Mouse (Mus musculus) hindbrain, embryonic 15.5 days (tissue): ENCODE results near the gene Rxrg. TPM values are rescaled to one million over a fixed set of nuclear protein-coding genes. Genes with fewer than 3 reads are reported as not detected.

Experiments used
- ATAC-seq: fragments of 200-750 bp; cut with Nextera tagmentation; 2 replicates; pipeline ENCODE4 v1.8.0; 2017; ENCODE audit warnings: low read depth, moderate number of reproducible peaks, moderate TSS enrichment; ENCODE audit not compliant: low FRiP score
- H3K27ac ChIP-seq: fragments of 300-500 bp; sonication (generic); replicated peaks from 2 replicates; pipeline ENCODE4 v1.5.1; 2015; ENCODE audit warnings: mild to moderate bottlenecking, inconsistent platforms
- H3K27me3 ChIP-seq: fragments of 300-500 bp; sonication (generic); 2 replicates; pipeline ENCODE4 v1.6.1; 2015; ENCODE audit warnings: control low read depth, inconsistent platforms
- H3K36me3 ChIP-seq: fragments of 300-500 bp; sonication (generic); 2 replicates; pipeline ENCODE4 v1.6.1; 2015; ENCODE audit warnings: control low read depth, inconsistent platforms
- H3K4me1 ChIP-seq: fragments of 300-500 bp; sonication (generic); replicated peaks from 2 replicates; pipeline ENCODE4 v1.6.1; 2015; ENCODE audit warnings: control low read depth, inconsistent platforms
- H3K4me2 ChIP-seq: fragments of 300-500 bp; sonication (generic); 2 replicates; pipeline ENCODE4 v1.6.1; 2015; ENCODE audit warnings: moderate library complexity, mild to moderate bottlenecking, inconsistent platforms
- H3K4me3 ChIP-seq: fragments of 300-500 bp; sonication (generic); 2 replicates; pipeline ENCODE4 v1.5.1; 2015; ENCODE audit warnings: mild to moderate bottlenecking, inconsistent platforms
- H3K9ac ChIP-seq: fragments of 300-500 bp; sonication (generic); 2 replicates; pipeline ENCODE4 v1.6.1; 2015; ENCODE audit warnings: inconsistent platforms
- H3K9me3 ChIP-seq: fragments of 300-500 bp; sonication (generic); 2 replicates; pipeline ENCODE4 v1.6.1; 2016; ENCODE audit warnings: control low read depth, inconsistent platforms
- WGBS: fragments of 180-500 bp; shearing (Covaris S2); methylation state at CpG from one replicate; pipeline ENCODE4 v1.1.7; 2015; 5-methylcytosine and 5-hydroxymethylcytosine counted together
- polyA plus RNA-seq: library from polyadenylated mRNA; unstranded; fragments of >200 nt; fragmentation: Nextera tagmentation; extraction: Ambion mirVana; gene quantifications from 2 replicates; pipeline ENCODE4 v1.2.1, GENCODE M21; 2015

Rxrg gene
- polyA plus RNA-seq, result 12.6 and 15.8 TPM in 2 replicates

GRCm38 (mm10) chr1:167598255-167599081, at the start of gene Rxrg:
Gene Rxrg, plus strand, starts transcription at chr1:167598384.
- Histone ChIP-seq H3K36me3 (no peaks in the 10 kb centered on the region), H3K9ac (peak within 1 kb of the TSS; percentile 44), H3K4me1 (peaks cover 21% of the 10 kb centered on the region), H3K9me3 (no peaks in the 10 kb centered on the region), H3K4me2 (peak within 1 kb of the TSS; percentile 79), H3K27ac (peak within 1 kb of the TSS; percentile 62), H3K4me3 (peak within 1 kb of the TSS; percentile 47), H3K27me3 (no peaks in the 10 kb centered on the region)
- peak; percentile 87 for ATAC-seq
- under 1% methylated on average over 40 of the region's 40 CpGs for WGBS

- no peak overlapping the region for H3K4me2 ChIP-seq
- ATAC-seq, result no peak
- no peaks in the 10 kb centered on the region for H3K27me3 ChIP-seq
- H3K4me3 ChIP-seq, result no peak overlapping the region
- H3K4me1 ChIP-seq, result peaks cover 3% of the 10 kb centered on the region; the same call in 1 of the 2 replicates
- no peaks in the 10 kb centered on the region for H3K9me3 ChIP-seq
- no peaks in the 10 kb centered on the region for H3K36me3 ChIP-seq
- WGBS, result 57% methylated on average over 6 of the region's 6 CpGs
- no peak overlapping the region for H3K9ac ChIP-seq
- no peak overlapping the region for H3K27ac ChIP-seq
These were observed 48.9 kb upstream of the Rxrg start for GRCm38 (mm10) chr1:167549324-167549723.

GRCm38 (mm10) chr1:167551601-167552000, 46.6 kb upstream of the Rxrg start:
- Histone ChIP-seq H3K27ac (no peak overlapping the region), H3K4me2 (no peak overlapping the region), H3K36me3 (no peaks in the 10 kb centered on the region), H3K27me3 (no peaks in the 10 kb centered on the region), H3K9ac (no peak overlapping the region), H3K9me3 (no peaks in the 10 kb centered on the region), H3K4me3 (no peak overlapping the region), H3K4me1 (peaks cover 3% of the 10 kb centered on the region; the same call in 1 of the 2 replicates)
- ATAC-seq, result no peak
- 36% methylated on average over 5 of the region's 5 CpGs for WGBS

- WGBS, result 42% methylated on average over 6 of the region's 6 CpGs
- Histone ChIP-seq H3K27me3 (no peaks in the 10 kb centered on the region), H3K4me3 (no peak overlapping the region), H3K9ac (no peak overlapping the region), H3K4me2 (no peak overlapping the region), H3K36me3 (no peaks in the 10 kb centered on the region), H3K4me1 (peaks cover 3% of the 10 kb centered on the region; the same call in 1 of the 2 replicates), H3K9me3 (no peaks in the 10 kb centered on the region), H3K27ac (no peak overlapping the region)
- ATAC-seq, result no peak
These were observed 44.1 kb upstream of the Rxrg start for GRCm38 (mm10) chr1:167553959-167554526.

GRCm38 (mm10) chr1:167566571-167566970, 31.6 kb upstream of the Rxrg start:
- Histone ChIP-seq H3K4me1 (no peaks in the 10 kb centered on the region), H3K9ac (no peak overlapping the region), H3K36me3 (no peaks in the 10 kb centered on the region), H3K9me3 (no peaks in the 10 kb centered on the region), H3K27ac (no peak overlapping the region), H3K27me3 (no peaks in the 10 kb centered on the region), H3K4me3 (no peak overlapping the region), H3K4me2 (no peak overlapping the region)
- ATAC-seq, result no peak
- 68% methylated on average over 2 of the region's 2 CpGs for WGBS

GRCm38 (mm10) chr1:167579131-167579530, 19.1 kb upstream of the Rxrg start:
- no peak overlapping the region for H3K9ac ChIP-seq
- no peak for ATAC-seq

GRCm38 (mm10) chr1:167583195-167583594, 15.0 kb upstream of the Rxrg start:
- H3K4me1 ChIP-seq, result 0 out of 2 replicates have a peak, but pooled peaks cover 7% of the 10 kb centered on the region
- H3K9me3 ChIP-seq, result no peaks in the 10 kb centered on the region
- 71% methylated on average over 6 of the region's 6 CpGs for WGBS
- no peak overlapping the region for H3K4me2 ChIP-seq
- H3K27me3 ChIP-seq, result no peaks in the 10 kb centered on the region
- no peaks in the 10 kb centered on the region for H3K36me3 ChIP-seq
- H3K4me3 ChIP-seq, result no peak overlapping the region
- no peak overlapping the region for H3K27ac ChIP-seq
- no peak for ATAC-seq
- H3K9ac ChIP-seq, result no peak overlapping the region

More at GRCm38 (mm10) chr1:167579131-167579530, 19.1 kb upstream of the Rxrg start:
- no peak overlapping the region for H3K4me2 ChIP-seq
- H3K27me3 ChIP-seq, result no peaks in the 10 kb centered on the region
- H3K9me3 ChIP-seq, result no peaks in the 10 kb centered on the region
- H3K36me3 ChIP-seq, result no peaks in the 10 kb centered on the region
- 86% methylated on average over 3 of the region's 3 CpGs for WGBS
- no peak overlapping the region for H3K4me3 ChIP-seq
- H3K4me1 ChIP-seq, result 0 out of 2 replicates have a peak, but pooled peaks cover 6% of the 10 kb centered on the region
- H3K27ac ChIP-seq, result no peak overlapping the region

- no peak overlapping the region for H3K4me3 ChIP-seq
- no peaks in the 10 kb centered on the region for H3K9me3 ChIP-seq
- H3K4me1 ChIP-seq, result 0 out of 2 replicates have a peak, but pooled peaks cover 7% of the 10 kb centered on the region
- ATAC-seq, result 0 out of 2 replicates have a peak, but pooled peaks have one; percentile 34
- WGBS, result 18% methylated on average over 12 of the region's 12 CpGs
- H3K9ac ChIP-seq, result no peak overlapping the region
- H3K36me3 ChIP-seq, result no peaks in the 10 kb centered on the region
- H3K27ac ChIP-seq, result no peak overlapping the region
- H3K27me3 ChIP-seq, result no peaks in the 10 kb centered on the region
- H3K4me2 ChIP-seq, result 0 out of 2 replicates have a peak overlapping the region, but pooled peaks have one; percentile 0
These were observed 14.3 kb upstream of the Rxrg start for GRCm38 (mm10) chr1:167583888-167584287.

GRCm38 (mm10) chr1:167588747-167589558, 9.2 kb upstream of the Rxrg start:
- no peak overlapping the region for H3K4me2 ChIP-seq
- H3K4me1 ChIP-seq, result 0 out of 2 replicates have a peak, but pooled peaks cover 3% of the 10 kb centered on the region
- WGBS, result 91% methylated on average over 16 of the region's 16 CpGs
- H3K36me3 ChIP-seq, result no peaks in the 10 kb centered on the region
- no peak for ATAC-seq
- no peaks in the 10 kb centered on the region for H3K9me3 ChIP-seq
- H3K27me3 ChIP-seq, result no peaks in the 10 kb centered on the region
- H3K27ac ChIP-seq, result no peak overlapping the region
- H3K9ac ChIP-seq, result no peak overlapping the region
- H3K4me3 ChIP-seq, result no peak overlapping the region

GRCm38 (mm10) chr1:167592175-167592574, 6.0 kb upstream of the Rxrg start:
- no peaks in the 10 kb centered on the region for H3K27me3 ChIP-seq
- WGBS, result 75% methylated on average over 8 of the region's 8 CpGs

GRCm38 (mm10) chr1:167599211-167599735, 1.1 kb downstream of the Rxrg start:
- ATAC-seq, result no peak

More at GRCm38 (mm10) chr1:167592175-167592574, 6.0 kb upstream of the Rxrg start:
- Histone ChIP-seq H3K4me3 (no peak overlapping the region), H3K27ac (no peak overlapping the region), H3K9ac (no peak overlapping the region), H3K9me3 (no peaks in the 10 kb centered on the region), H3K4me1 (no peaks in the 10 kb centered on the region), H3K36me3 (no peaks in the 10 kb centered on the region), H3K4me2 (no peak overlapping the region)
- ATAC-seq, result no peak

More at GRCm38 (mm10) chr1:167599211-167599735, 1.1 kb downstream of the Rxrg start:
- Histone ChIP-seq H3K4me2 (peak overlapping the region; percentile 79), H3K36me3 (no peaks in the 10 kb centered on the region), H3K27ac (no peak overlapping the region), H3K27me3 (no peaks in the 10 kb centered on the region), H3K4me3 (peak overlapping the region; percentile 47), H3K9me3 (no peaks in the 10 kb centered on the region), H3K9ac (peak overlapping the region; percentile 15; the same call in 1 of the 2 replicates), H3K4me1 (peaks cover 21% of the 10 kb centered on the region)
- 8% methylated on average over 7 of the region's 7 CpGs for WGBS
